Mouse (Mus musculus): ENCODE data around the gene Rrp9.

DNA sequence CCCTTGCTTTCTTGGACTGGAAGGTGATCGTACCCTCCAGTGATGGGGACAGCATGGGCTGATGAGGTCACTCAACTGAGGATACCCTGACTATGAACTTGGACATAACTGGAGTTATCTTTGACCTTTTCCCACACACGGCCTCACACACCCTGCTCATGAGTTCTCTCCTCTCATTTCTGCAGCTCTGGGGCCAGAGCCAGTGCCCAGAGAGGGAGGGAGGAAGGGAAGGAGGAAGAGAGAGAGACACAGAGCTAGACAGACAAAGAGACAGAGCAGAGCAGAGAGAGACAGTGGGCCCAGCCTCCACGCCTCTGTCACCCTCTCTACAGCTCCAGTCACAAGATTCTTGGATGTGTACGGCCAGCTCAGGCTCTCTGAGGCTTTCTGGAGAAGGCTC, 3.4 kb upstream of the Rrp9 start:
- TF ChIP-seq CTCF (IDR thresholded peaks at IDR 0.05; ENCODE audit: control insufficient read depth, insufficient read depth, insufficient replicate concordance, low read depth, low read length) (no peak), POLR2A (IDR thresholded peaks at IDR 0.05; ENCODE audit: control insufficient read depth, low read depth, low read length) (no peak)

Measured in testis, adult 2 months (tissue).